Mouse (Mus musculus) lung, adult 2 months (tissue): ENCODE results near the gene Xylt2.

Source experiments
- CTCF ChIP-seq: fragments of 200-500 bp; IDR thresholded peaks from 2 replicates; pipeline ENCODE4 v1.5.1; 2011; ENCODE audit warnings: mild to moderate bottlenecking, low read length, control low read depth; ENCODE audit not compliant: insufficient read depth
- POLR2A ChIP-seq: fragments of 200-500 bp; IDR thresholded peaks from 2 replicates; pipeline ENCODE4 v1.6.1; 2011; ENCODE audit warnings: low read depth, mild to moderate bottlenecking, control low read depth, low read length, borderline replicate concordance; ENCODE audit errors: extremely low read depth

DNA sequence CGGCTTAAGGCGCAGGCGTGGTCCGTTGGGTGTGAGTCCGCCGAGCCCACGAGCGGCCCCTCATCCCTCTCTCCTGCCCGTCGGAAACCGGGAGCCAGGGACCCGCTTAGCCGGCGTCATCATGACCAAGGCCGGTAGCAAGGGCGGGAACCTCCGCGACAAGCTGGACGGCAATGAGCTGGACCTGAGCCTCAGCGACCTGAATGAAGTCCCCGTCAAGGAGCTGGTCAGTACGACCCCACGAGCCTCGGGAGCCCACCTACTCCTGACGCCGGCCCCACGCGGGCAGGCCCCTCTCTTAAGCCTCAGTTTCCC is 47.5 kb downstream of the Xylt2 start:
- TF ChIP-seq CTCF (no peak), POLR2A (no peak)
